Mouse (Mus musculus) lung, embryonic 16.5 days (tissue): Measurements from ENCODE around the gene Fndc8. TPM values are rescaled to one million over a fixed set of nuclear protein-coding genes. Genes with fewer than 3 reads are reported as not detected.
"Not testable (repeated sequence)": the region's sequence is repeated elsewhere in the genome, so short reads cannot be mapped to it uniquely, and the experiment has no call there.

Experiments used
- ATAC-seq: fragments of 200-750 bp; cut with Nextera tagmentation; 2 replicates; pipeline ENCODE4 v1.8.0; 2017; ENCODE audit warnings: low read depth, mild to moderate bottlenecking, moderate library complexity
- H3K27ac ChIP-seq: fragments of 300-500 bp; sonication (generic); 2 replicates; pipeline ENCODE4 v1.5.1; 2014; ENCODE audit warnings: mild to moderate bottlenecking, control low read depth, low read length
- H3K27me3 ChIP-seq: fragments of 300-500 bp; sonication (generic); 2 replicates; pipeline ENCODE4 v1.6.1; 2014; ENCODE audit warnings: low read depth, low read length, mixed read lengths; ENCODE audit not compliant: control insufficient read depth, insufficient read depth
- H3K36me3 ChIP-seq: fragments of 300-500 bp; sonication (generic); 2 replicates; pipeline ENCODE4 v1.6.1; 2014; ENCODE audit warnings: low read length; ENCODE audit not compliant: control insufficient read depth, insufficient read depth
- H3K4me1 ChIP-seq: fragments of 300-500 bp; sonication (generic); replicated peaks from 2 replicates; pipeline ENCODE4 v1.6.1; 2014; ENCODE audit warnings: low read length, mixed read lengths; ENCODE audit not compliant: control insufficient read depth, insufficient read depth
- H3K4me2 ChIP-seq: fragments of 300-500 bp; sonication (generic); 2 replicates; pipeline ENCODE4 v1.6.1; 2014; ENCODE audit warnings: low read depth, low read length, control low read depth
- H3K4me3 ChIP-seq: fragments of 300-500 bp; sonication (generic); 2 replicates; pipeline ENCODE4 v1.5.1; 2014; ENCODE audit warnings: mild to moderate bottlenecking, low read length, control low read depth
- H3K9ac ChIP-seq: fragments of 300-500 bp; sonication (generic); 2 replicates; pipeline ENCODE4 v1.6.1; 2014; ENCODE audit warnings: low read length, control low read depth
- H3K9me3 ChIP-seq: fragments of 300-500 bp; sonication (generic); 2 replicates; pipeline ENCODE4 v1.6.1; 2016; ENCODE audit warnings: low read length; ENCODE audit not compliant: control insufficient read depth
- WGBS: fragments of 180-500 bp; shearing (Covaris S2); extraction: QIAGEN DNeasy Blood & Tissue Kit; methylation state at CpG from one replicate; pipeline ENCODE4 v1.1.7; 2014; 5-methylcytosine and 5-hydroxymethylcytosine counted together
- polyA plus RNA-seq: library from polyadenylated mRNA; unstranded; fragments of >200 nt; fragmentation: Nextera tagmentation; extraction: Ambion mirVana; gene quantifications from 2 replicates; pipeline ENCODE4 v1.2.1, GENCODE M21; 2015

Gene Fndc8
- polyA plus RNA-seq, 1 experiment from 2014 or later: 0.20 TPM

DNA sequence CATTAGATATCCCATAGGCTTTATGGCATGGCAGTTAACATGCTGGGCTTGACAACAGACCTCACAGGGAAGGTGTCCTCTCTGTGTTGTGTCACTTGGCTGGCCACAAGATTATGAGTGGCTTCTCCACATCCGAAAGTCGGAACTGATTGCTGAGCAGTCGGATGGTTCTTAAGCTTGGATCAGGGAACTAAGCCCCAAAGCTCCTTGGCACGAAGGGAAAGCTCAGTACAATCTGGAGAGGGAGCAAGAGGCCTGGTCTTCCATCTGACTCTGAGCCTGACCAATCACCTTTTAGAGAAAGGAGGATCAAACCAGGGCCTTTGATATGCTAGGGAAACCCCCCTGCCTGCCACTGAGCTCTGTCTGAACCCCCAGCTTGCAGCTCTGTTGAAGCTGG, 29.8 kb downstream of the Fndc8 start:
- no peaks in the 10 kb centered on the region for H3K4me1 ChIP-seq
- H3K4me2 ChIP-seq: no peak overlapping the region
- no peak for ATAC-seq
- WGBS: 60% methylated on average over 4 of the region's 4 CpGs
- no peaks in the 10 kb centered on the region for H3K9me3 ChIP-seq
- no peak overlapping the region for H3K27ac ChIP-seq
- no peak overlapping the region for H3K4me3 ChIP-seq
- no peaks in the 10 kb centered on the region for H3K27me3 ChIP-seq
- no peak overlapping the region for H3K9ac ChIP-seq
- H3K36me3 ChIP-seq: no peaks in the 10 kb centered on the region

DNA sequence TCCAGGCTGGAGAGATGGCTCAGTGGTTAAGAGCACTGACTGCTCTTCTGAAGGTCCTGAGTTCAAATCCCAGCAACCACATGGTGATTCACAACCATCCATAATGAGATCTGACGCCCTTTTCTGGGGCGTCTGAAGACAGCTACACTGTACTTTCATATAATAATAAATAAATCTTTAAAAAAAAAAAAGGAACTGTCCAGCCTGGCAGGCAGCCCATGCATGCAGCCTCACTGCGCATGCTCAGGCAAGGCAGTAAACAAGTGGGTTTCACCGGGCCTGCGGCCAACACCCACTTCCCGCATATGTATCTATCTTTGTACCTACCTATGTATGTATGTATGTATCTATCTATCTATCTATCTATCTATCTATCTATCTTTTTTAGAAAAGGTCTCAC, 32.0 kb downstream of the Fndc8 start:
- peaks cover 11% of the 10 kb centered on the region for H3K27me3 ChIP-seq
- not testable (repeated sequence) for H3K4me1 ChIP-seq, H3K4me3 ChIP-seq, H3K9me3 ChIP-seq, H3K9ac ChIP-seq, ATAC-seq, H3K27ac ChIP-seq, H3K4me2 ChIP-seq, H3K36me3 ChIP-seq
- 39% methylated on average over 6 of the region's 6 CpGs for WGBS

GRCm38 (mm10) chr11:82928897-82929632, 37.1 kb downstream of the Fndc8 start:
- no peak overlapping the region for H3K9ac ChIP-seq
- peaks cover 26% of the 10 kb centered on the region for H3K27me3 ChIP-seq
- no peak overlapping the region for H3K4me3 ChIP-seq
- peaks cover 5% of the 10 kb centered on the region for H3K4me1 ChIP-seq
- H3K4me2 ChIP-seq: no peak overlapping the region
- 27% methylated on average over 20 of the region's 20 CpGs for WGBS
- ATAC-seq: no peak
- no peaks in the 10 kb centered on the region for H3K9me3 ChIP-seq
- H3K27ac ChIP-seq: no peak overlapping the region
- no peaks in the 10 kb centered on the region for H3K36me3 ChIP-seq

DNA sequence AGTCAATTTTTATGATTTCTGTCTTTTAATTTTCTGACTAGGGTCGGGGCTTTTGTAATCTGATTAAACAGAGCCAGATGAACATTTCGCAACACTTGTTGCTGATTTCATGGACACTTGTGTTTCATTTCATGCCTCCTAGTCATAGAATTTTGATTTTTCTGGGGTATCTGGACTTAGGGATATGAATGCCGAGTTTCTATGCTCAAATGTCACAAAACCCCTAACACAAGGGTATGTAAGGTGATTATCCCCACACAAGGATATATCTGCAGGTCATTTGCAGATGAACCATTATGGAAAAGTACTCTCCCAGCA, 37.7 kb downstream of the Fndc8 start:
- Histone ChIP-seq H3K9me3 (no peaks in the 10 kb centered on the region), H3K27ac (no peak overlapping the region), H3K4me2 (no peak overlapping the region), H3K27me3 (peaks cover 31% of the 10 kb centered on the region), H3K9ac (no peak overlapping the region), H3K4me1 (peaks cover 5% of the 10 kb centered on the region), H3K4me3 (no peak overlapping the region), H3K36me3 (no peaks in the 10 kb centered on the region)
- 42% methylated on average over 3 of the region's 3 CpGs for whole genome bisulfite sequencing
- ATAC-seq: no peak

- H3K9me3 ChIP-seq, H3K27ac ChIP-seq, ATAC-seq, H3K4me1 ChIP-seq, H3K36me3 ChIP-seq: not testable (repeated sequence)
- WGBS: 3% methylated on average over 74 of the region's 85 CpGs
- Histone ChIP-seq H3K4me3 (peak overlapping the region; percentile 54), H3K27me3 (peaks cover 36% of the 10 kb centered on the region), H3K9ac (peak overlapping the region; percentile 20; the same call in 1 of the 2 replicates), H3K4me2 (peak overlapping the region; percentile 92)
Measured at GRCm38 (mm10) chr11:82930391-82930955, 38.5 kb downstream of the Fndc8 start.

DNA sequence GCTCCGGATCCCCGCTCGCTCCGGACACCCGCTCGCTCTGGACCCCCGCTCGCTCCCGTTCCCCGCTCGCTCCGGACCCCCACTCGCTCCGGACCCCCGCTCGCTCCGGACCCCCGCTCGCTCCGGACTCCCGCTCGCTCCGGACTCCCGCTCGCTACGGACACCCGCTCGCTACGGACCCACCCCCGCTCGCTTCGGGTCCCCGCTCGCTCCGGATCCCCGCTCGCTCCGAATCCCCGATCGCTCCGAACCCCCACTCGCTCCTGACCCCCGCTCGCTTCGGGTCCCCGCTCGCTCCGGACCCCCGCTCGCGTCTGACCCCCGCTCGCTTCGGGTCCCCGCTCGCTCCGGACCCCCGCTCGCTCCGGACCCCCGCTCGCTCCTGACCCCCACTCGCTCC, 39.2 kb downstream of the Fndc8 start:
- not testable (repeated sequence) for H3K4me1 ChIP-seq, ATAC-seq, H3K9me3 ChIP-seq, H3K36me3 ChIP-seq, H3K27ac ChIP-seq
- H3K27me3 ChIP-seq: peaks cover 41% of the 10 kb centered on the region
- H3K4me3 ChIP-seq: peak overlapping the region; percentile 54
- peak overlapping the region; percentile 92 for H3K4me2 ChIP-seq
- under 1% methylated on average over 36 of the region's 63 CpGs for WGBS
- H3K9ac ChIP-seq: peak overlapping the region; percentile 57

GRCm38 (mm10) chr11:82931671-82932450, 39.9 kb downstream of the Fndc8 start:
- peak overlapping the region; percentile 57 for H3K9ac ChIP-seq
- H3K27me3 ChIP-seq: peaks cover 41% of the 10 kb centered on the region
- H3K4me2 ChIP-seq: peak overlapping the region; percentile 92
- H3K4me3 ChIP-seq: peak overlapping the region; percentile 54
- ATAC-seq, H3K4me1 ChIP-seq, H3K36me3 ChIP-seq, H3K9me3 ChIP-seq: not testable (repeated sequence)
- 0 out of 2 replicates have a peak overlapping the region, but pooled peaks have one; percentile 17 for H3K27ac ChIP-seq
- WGBS: 2% methylated on average over 62 of the region's 119 CpGs

- no peak overlapping the region for H3K27ac ChIP-seq
- H3K4me1 ChIP-seq: peaks cover 5% of the 10 kb centered on the region
- no peaks in the 10 kb centered on the region for H3K9me3 ChIP-seq
- peak overlapping the region; percentile 54 for H3K4me3 ChIP-seq
- peak overlapping the region; percentile 92 for H3K4me2 ChIP-seq
- peaks cover 36% of the 10 kb centered on the region for H3K27me3 ChIP-seq
- WGBS: 2% methylated on average over 27 of the region's 29 CpGs
- H3K9ac ChIP-seq: peak overlapping the region; percentile 57
- no peak for ATAC-seq
- no peaks in the 10 kb centered on the region for H3K36me3 ChIP-seq
Measured at GRCm38 (mm10) chr11:82933186-82933585, 41.3 kb downstream of the Fndc8 start.

GRCm38 (mm10) chr11:82943336-82943735, 51.4 kb downstream of the Fndc8 start:
- WGBS: 60% methylated on average over 6 of the region's 6 CpGs
- Histone ChIP-seq H3K4me2 (no peak overlapping the region), H3K4me3 (no peak overlapping the region), H3K9me3 (no peaks in the 10 kb centered on the region), H3K9ac (no peak overlapping the region), H3K27me3 (no peaks in the 10 kb centered on the region), H3K27ac (no peak overlapping the region), H3K36me3 (no peaks in the 10 kb centered on the region), H3K4me1 (no peaks in the 10 kb centered on the region)
- ATAC-seq: no peak
